Mouse (Mus musculus): ENCODE data around the gene Kcnk10.

Gene Kcnk10

GRCm38 (mm10) chr12:98394115-98394514, 184.0 kb downstream of the Kcnk10 start:
- DNase-seq, result no peak

GRCm38 (mm10) chr12:98391347-98391746, 186.8 kb downstream of the Kcnk10 start:
- no peak for DNase-seq

DNA sequence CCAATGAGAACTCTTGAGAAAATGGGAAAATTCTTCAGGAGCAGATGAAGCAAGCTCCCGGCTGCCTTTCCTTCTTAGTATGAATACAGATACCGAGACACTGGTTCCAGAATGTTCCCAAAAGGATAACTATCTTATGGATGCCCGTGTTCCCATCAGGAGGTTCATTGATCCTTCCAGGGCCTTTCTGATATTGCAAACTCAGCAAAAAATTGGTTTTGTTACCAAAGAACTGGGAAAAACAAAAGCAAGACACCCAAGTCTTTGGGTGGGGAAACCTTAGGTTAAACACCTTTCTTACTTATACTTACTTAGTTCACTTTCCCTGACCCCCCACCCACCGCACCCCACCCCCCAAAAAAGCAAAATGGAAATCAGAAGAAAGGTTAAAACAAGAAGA, 188.5 kb downstream of the Kcnk10 start:
- DNase-seq, result no peak
